Mouse (Mus musculus) heart, postnatal 4 days (tissue): ENCODE results near the gene Dbnl. TPM values are rescaled to one million over a fixed set of nuclear protein-coding genes. Genes with fewer than 3 reads are reported as not detected.
A peak's percentile ranks its signal among the peaks of the same experiment; 100 is the strongest.
"Not testable (repeated sequence)": the region's sequence is repeated elsewhere in the genome, so short reads cannot be mapped to it uniquely, and the experiment has no call there.

ENCODE experiments used
- DNase-seq: peaks from one replicate; pipeline ENCODE4 v3.0.0; 2021
- total RNA-seq, 2 experiments: library from RNA; stranded (reverse); gene quantifications; 2 replicates each; pipeline ENCODE4 v1.2.3; 2021

The Dbnl gene
- total RNA-seq, 2 experiments from 2014 or later, result 44.7 to 46.1 TPM

DNA sequence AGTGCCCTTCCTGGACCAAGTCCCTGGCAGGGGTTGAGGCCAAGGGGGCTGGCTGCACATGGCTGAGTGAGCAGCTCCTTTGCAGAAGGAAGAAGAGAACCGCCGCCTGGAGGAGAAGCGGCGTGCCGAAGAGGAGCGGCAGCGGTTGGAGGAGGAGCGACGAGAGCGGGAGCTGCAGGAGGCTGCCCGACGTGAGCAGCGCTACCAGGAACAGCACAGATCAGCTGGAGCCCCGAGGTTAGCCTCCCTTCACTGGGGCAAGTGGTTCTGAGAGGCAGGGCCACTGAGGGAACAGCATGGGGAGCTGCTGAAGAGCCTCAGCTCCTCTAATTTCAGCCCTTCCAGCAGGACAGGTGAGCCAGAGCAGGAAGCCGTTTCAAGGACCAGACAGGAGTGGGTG lies 8.7 kb downstream of the Dbnl start:
- no peak for DNase-seq

DNA sequence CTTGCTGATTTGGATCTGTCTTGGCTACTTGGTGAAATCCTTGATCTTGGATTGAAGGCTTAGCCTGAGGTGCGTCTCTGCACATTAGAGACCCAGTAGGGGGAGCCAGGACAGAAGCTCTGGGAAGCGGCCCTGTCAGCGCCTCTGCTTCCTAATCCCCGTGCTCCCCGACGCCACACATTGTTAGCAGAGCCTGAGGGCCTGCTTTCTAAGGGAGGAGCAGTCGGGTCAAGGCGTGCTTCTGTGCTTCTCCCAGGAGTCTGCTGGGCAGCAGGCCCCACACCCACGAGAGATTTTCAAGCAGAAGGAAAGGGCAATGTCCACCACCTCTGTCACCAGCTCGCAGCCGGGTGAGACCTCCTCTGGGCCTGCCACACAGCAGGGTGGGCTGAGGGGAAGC lies 9.1 kb downstream of the Dbnl start:
- DNase-seq, result no peak

DNA sequence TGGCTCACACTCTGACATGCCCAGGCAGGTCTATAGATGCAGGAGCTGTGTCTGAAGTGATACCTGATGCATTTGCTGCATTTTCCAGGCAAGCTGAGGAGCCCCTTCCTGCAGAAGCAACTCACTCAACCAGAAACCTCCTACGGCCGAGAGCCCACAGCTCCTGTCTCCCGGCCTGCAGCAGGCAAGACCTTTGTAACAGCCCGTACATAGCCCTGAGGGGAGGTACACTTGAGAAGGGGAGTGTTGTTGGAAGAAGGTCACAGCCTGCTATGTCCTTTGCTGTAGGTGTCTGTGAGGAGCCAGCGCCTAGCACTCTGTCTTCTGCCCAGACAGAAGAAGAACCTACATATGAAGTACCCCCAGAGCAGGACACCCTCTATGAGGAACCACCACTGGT lies 9.6 kb downstream of the Dbnl start:
- no peak for DNase-seq

DNA sequence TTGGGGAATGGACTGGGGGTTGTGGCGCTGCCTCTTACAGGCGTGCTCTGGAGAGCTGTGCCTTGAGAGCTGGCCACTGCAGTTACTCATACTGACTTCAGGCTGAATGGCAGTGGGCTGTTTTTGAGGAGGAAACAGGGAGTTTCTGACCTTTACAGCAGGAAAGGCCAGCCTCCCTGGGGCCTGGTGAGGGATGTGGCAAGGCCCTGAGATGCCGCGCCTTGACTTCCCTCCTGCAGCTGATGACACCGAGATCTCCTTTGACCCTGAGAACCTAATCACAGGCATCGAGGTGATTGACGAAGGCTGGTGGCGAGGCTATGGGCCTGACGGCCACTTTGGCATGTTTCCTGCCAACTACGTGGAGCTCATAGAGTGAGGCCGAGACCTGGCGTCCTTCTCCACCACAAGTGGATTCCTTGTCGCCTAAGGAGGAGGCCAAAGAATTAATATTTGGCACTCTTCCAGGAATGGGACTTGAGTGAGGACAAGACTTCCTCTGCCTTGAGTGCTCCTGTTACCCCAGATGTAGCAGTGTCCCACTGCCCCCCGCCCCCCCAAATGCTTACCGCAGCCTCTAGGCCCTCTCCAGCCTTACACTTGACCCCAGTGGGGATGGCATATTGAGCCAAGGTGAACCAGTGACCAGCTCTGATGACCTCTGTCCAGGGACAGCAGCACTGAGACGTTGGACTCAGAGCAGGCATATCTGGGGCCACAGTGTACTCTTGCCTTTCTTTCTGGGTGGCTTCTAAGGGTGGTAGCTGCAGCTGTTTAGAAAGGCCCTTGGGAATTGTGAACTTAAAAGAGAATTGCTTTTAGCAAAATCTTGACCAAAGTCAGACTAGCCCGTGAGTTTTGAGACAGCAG lies 11.6 kb downstream of the Dbnl start:
- no peak for DNase-seq

DNA sequence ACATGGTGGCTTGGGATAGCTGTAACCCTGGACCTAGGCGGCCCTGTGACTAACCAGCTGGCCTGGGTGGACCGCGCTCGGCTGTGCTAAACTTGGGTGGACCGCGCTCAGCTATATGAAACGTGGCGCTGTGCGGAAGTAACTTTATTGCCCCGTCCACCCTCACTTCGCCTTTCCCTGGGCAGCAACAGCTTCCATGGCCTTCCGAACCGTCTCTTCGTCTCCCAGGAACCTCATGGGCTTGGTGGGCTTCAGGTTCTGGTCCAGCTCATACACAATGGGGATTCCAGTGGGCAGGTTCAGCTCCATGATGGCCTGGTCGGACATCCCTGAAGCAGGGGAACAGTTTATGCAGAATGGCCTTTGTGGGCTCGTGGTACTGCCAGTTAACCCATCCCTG lies 13.2 kb downstream of the Dbnl start:
- DNase-seq, result no peak

DNA sequence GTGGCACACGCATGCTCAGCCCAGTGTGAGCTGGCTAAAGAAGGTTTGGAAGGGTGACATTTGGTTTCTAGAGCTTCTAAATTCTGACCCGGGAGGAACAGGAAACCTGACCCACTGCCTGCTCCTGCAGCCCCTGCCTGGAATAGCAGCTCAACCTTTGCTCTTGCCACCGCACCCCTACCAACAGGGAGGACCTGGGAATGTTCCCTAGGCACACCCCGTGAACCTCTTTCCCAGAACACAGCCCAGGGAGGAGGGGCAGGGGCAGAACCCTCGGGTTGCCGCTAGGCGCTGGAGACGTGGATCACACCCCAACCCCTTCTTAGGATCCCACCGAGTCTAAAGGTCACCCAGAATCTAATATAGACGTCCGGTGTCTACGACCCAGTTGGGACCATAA lies 13.7 kb downstream of the Dbnl start:
- DNase-seq, result peak; percentile 41

DNA sequence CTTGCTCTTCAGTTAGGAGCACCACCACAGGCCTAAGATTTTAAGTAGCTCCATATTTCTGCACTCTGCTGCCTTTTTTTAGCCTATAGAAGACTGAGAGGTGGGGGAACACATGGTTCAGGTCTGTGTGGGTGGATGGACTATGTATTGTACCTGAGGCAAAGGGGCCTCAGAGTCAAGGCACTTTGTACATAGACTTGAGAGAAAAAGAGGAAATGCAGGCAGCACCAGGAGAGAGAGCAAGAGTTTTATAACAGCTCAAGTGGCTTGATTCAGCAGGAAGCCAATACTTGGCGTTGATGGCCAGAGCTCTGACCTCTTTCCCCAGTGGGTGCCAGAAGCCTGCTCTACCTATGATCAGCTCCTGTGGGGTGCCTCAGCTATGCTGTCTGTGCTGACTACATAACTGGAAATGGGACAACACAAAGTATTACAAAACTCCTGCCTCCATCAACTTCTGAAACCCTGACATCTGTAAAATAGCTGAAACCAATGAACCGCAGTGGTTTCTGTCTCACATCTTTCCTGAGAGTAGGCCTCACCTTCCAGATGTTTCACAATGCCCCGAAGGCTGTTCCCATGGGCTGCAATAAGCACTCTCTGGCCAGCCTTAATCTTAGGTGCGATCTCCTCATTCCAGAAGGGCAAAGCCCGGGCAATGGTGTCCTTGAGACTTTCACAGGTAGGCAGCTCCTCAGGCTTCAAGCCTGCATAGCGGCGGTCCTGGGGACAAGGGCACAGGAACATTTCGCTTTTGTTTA lies 14.3 kb downstream of the Dbnl start:
- DNase-seq, result no peak

DNA sequence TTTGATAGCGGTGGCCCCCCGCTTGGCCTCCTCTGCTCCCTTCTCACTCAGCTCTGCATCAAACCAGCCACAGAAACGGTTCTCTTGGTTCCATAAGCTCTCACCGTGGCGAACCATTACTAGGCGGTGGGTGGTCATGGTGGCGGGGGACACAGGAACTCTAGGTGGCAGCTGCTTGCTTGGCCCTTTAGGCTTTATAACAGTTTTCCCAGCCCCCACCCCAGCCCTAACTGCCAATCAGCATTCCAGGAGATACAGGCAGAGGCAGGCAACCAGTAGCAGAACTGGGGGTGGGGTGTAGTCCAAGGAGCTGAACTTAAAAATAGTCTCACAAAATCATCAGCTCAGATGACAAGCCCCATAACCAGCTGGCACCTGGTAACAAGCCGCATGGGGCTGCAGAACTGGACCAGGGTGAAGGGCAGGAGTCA lies 15.3 kb downstream of the Dbnl start, which contains the start of gene Pgam2:
Gene Pgam2, minus strand, starts transcription at position 183 of the 431 bp plus-strand sequence.
- peak; percentile 76 for DNase-seq

DNA sequence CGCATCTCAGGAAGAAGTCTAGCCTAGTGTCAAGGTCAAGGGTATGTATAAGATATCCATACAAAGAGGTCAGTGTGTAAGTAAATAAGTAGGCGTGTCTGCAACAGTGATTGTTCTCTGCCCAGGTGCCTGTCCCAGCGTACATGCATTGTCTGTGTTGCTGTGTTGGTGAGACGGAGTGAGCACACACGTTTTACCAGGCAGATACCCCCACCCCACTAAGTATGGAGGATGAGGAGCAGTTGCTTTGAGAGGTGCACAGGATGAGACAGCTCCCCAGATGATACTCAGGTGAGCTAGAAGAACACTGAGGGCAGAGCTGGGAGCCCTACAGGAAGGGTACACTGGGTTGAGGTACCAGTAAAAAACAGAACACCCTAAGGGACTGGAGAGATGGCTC lies 15.9 kb downstream of the Dbnl start:
- DNase-seq, result no peak

DNA sequence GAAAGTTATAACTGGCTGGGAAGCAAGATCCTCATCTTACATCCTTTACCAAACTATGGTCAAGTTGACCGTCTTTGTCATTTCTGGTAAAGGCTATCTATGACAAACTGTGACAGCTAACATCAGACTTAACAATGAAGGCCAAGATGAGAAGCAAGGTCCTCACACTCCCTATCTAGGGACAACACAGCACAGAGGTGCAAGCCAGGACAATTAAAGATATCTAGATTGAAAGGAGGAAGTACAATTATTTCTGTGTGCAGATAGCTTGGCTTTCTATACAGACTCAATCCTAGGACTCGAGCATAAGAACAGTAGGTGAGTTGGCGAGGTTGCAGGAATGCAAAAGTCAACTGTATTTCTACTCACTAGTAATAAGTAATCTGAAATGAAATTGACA lies 17.4 kb downstream of the Dbnl start:
- DNase-seq, result no peak

DNA sequence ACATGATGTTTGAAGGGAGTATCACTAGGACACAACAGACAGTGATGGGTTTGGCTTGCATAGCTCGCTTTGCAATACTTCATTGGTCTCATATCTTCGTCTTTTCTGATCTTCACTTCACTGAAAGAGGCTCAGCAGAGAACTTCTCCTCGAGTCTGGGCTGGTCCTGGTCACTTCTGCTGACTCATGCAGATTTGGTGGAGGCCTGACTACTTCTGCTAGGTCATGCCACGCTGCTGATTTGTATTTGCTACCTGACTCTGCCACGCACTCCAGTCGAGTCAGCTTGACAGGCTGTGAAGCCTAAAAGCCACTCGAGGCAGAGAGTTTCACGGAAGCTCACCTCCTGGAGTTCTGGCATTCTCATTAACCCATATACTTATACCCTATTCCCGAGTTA lies 19.7 kb downstream of the Dbnl start:
- DNase-seq, result no peak

DNA sequence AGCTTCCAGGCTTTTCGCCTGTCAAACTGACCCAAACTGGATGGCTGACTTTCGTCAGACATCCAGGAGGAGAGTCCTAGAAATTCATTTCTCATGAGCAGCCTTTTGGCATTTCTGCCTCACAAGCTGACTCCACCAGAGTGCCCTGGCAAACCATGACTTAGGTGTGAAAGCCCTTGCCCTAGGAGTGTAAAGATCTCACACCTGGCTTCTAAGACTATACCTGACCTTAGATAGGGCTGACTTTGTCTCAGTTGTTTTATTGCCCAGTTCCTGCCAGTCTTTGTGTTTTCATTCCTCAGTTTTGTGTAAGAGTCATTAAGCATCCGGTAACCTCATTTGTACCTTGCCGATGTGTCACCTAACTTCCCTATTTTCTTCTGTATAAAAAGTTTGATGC lies 21.2 kb downstream of the Dbnl start:
- DNase-seq, result not testable (repeated sequence)

DNA sequence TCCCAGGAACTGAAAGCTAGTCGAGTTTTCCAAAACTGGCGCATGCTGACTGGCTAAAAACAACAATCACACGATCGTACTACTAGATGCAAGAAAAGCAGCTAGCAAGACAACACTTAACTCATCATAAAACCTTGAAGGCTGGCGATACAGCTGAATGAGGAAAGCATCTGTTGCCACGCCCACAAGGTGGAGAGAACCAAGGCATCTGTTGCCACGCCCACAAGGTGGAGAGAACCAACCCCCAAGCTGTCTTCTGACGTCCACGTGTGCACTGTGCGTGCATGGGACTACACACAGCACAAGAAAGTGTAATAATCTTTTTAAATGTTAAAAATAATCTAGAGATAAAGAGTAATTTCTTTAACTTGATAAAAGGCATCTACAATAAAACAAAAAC lies 25.1 kb downstream of the Dbnl start:
- DNase-seq, result no peak

DNA sequence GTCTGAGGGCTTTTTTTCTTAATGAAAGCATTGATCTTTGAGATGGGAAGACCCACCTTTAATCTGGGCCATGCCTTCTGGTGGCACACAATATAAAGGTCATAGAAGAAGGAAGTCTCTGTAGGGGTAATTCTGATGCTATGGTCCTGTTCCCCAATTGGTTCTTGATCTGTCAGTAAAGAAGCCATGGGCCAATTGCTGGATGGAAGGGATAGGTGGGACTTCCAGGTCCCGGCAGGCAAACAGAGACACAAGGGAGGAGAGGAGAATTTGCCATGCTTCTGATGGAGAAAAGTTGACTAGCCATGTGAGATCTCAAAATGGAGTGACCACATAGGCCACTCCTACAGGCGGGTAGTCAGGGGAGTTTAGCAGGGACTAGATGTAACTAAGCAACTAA lies 30.9 kb downstream of the Dbnl start:
- DNase-seq, result no peak

DNA sequence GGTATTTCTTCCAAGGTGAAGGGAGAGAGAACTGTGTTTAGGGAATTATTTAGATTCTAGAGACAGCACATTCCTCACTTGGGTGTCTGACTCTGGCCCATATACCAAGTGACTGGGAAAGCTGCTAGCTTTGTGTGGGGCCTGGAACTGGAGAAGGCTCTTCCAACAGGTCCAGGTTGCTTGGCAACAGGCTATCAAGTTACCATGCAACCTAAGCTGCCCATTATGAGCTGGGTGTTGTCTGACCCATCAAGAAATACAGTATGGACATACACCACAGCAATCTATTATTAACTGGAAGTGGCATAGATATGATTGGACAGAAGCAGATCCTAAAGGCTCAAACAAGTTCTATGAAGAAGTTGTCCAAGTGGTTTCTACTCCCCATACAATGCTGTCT lies 37.1 kb downstream of the Dbnl start:
- DNase-seq, result no peak

DNA sequence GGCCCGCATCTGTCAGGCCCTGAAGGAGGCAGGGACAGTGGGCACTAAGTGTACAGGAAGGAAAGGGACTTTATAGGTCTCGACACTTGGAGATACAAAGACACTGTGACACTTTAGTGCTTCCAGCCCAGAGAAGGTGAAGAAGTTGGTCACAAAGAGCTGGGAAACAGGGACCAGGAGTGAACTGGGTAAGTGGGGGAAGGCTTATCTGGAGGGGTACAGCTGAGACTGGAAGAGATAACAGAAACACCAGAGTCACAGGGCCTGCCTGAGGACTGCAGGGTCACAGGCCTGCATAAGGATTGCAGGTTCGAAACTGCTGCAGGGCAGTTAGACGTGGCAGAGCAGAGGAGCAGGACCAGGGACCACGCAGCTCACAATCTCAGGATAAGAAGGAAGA lies 39.6 kb downstream of the Dbnl start:
- no peak for DNase-seq

DNA sequence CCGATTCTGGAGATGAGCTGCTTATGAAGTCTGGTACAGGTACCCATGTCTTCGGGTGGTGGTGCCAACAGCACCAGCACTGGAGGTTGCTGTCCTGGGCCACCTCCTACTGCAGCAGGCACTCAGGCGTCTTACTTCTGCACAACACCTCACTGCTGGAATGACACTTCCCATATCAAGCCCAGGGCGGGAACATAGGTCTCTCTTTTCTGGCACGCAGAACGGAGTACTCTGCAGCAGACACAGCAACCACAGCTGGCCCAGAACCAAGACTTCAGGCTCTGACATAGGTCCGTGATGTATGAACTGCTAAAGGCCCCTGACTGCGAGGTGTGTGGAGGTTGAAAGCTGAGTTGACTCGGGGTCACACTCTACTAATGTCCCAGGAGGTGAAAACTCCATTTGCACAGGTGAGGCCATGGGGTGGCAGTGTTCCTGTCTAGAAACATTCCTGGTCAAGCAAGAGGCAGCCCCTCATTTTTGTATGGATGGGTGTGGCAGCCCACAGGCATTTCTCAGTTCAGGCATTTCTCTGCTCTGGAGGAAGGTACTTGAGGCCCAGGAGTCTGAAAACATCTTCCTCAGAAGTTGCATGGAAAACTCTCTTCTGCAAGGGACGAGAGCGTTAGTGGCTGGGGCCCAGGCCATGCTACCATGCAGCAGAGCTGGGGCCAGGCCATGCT lies 40.4 kb downstream of the Dbnl start:
- no peak for DNase-seq

DNA sequence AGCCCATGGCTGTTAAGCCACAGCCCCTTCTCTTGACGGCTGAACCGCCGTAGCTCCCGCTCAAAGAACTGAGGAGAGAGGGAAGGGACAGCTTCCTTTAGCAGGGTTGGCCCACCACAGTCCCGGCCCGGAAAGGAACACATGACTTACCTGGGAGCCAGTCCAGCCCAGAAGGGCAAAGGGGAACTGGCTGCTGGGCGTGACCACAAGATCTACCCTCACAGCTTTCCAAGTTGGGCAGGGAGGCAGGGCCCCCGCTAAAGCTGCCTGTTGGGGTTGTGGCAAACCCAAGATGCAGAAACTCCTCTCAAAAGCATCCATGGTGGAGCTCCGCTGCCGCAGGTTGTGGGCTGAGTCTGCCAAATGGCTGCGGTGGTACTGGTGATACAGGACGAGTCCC lies 41.0 kb downstream of the Dbnl start:
- DNase-seq, result no peak

DNA sequence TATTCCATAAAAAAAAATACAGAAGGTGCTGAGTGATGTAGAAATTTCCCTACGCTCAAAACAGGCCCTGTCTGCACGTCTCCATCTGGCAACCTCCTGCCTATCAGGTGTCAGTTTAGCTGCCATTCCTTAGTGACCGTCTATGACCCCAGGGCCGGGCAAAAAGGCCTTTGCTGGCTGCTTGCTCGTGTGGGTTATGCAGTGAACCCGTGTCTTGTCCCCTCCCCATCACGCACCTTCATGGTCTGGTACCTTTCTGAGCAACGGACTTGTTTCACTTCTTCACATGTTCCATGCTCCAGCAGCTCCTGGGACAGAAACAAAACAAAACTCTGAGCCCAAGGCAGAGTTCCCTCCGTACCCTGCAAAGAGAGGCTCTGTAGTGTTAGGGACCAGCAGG lies 46.2 kb downstream of the Dbnl start:
- DNase-seq, result no peak

DNA sequence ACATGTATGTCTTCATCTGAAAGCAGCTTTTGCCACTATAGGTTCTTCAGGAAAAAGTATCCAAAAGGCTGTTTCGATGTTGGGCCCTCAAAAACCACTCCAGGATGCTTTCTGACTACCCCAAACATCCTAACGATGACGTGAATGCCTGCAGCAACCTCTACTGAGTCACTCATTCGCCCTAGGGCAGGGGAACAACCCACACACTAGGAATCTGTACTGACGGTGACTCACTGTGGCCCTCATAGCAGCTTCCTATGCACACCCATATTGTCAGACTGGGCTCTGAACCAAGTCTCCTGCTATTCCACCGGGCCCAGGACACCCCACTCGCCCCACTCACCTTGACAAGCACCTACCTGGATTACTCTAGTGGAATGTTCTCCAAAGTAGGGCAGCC lies 46.8 kb downstream of the Dbnl start:
- DNase-seq, result no peak

DNA sequence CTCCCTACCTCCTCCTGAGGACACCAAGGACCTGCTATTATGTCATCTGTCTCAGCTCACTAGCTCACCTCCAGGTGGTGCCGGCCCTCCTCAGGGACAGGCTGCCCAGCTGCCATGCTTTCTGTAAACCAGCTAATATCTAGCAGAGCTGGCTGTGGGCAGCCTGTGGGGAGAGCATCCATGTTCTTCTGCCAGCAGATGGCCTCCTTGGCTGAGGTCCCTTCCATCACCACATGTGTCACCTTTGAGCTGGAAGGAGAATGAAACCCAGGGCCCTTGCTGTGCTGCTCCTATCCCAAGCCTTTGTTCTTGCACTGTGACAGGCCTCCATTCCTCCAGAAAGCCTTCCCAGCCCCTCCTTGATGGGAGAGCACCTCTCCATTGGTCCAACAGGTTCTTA lies 47.8 kb downstream of the Dbnl start:
- DNase-seq, result no peak

DNA sequence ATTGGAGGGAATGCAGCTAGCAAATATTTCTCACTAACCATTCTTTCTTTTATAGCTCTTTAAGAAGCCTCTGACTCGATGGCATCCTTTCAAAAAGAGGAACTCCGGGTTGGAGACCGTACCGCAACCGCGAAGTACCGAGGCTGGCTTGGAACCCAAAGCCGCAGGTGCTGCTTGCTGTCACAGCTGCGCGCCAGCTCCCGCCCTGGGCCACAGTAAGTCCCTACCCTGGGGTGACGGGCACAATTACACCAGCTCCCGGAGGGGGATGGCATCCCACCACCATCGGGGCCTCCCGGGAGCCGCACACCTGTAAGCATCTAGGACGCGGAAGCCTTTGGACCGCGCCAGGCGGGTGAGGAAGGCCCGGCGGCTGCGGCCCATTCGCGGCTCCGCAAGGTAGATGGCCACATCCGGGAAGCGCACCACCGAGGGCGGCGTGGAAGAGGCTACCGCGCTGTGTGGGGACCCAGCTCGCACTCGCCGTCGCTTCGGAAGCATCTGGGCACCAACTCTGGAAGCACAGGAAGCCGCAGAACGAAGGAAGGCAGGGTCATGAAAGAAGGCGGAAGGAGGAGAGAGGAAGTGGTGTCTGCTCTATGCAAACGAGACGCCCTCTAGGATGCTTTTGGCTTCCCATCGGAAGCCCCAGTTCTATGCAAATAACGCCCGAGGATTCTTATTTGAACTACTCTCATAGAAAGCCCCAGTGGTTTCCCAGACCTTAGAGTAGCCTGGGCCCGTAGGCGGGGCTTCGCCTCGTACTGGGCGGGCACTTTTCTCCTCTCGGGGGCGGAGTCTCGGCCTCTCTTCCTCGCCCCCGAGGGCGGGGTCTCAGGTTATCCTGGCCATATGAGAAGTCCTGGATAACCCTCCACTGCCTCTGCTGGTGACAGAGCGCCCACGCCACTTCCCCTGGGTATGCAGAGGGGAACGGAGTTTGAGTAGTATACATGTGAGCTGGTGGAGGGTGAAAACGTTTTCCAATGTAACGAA lies 49.3 kb downstream of the Dbnl start, which contains the start of gene Polm:
Gene Polm, minus strand, starts transcription at position 766 of the 996 bp plus-strand sequence.
- DNase-seq, result peak; percentile 96
